Mouse (Mus musculus) layer of hippocampus, postnatal 36 days (tissue): ENCODE results near the gene Zdhhc5. TPM values are rescaled to one million over a fixed set of nuclear protein-coding genes. Genes with fewer than 3 reads are reported as not detected.
A peak's percentile ranks its signal among the peaks of the same experiment; 100 is the strongest.

Experiments
- DNase-seq, 2 experiments: peaks; one replicate each; pipeline ENCODE4 v3.0.0; 2022
- total RNA-seq, 2 experiments: library from RNA; stranded (reverse); gene quantifications; 2 replicates each; pipeline ENCODE4 v1.2.3; 2021

The Zdhhc5 gene
- total RNA-seq, result 10 to 100 TPM; 37.1 to 38.9 TPM

GRCm38 (mm10) chr2:84714811-84715561, at the start of gene Zdhhc5:
Gene Zdhhc5 (minus strand): TSS chr2:84715180.
- DNase-seq, result peak; percentile 97

DNA sequence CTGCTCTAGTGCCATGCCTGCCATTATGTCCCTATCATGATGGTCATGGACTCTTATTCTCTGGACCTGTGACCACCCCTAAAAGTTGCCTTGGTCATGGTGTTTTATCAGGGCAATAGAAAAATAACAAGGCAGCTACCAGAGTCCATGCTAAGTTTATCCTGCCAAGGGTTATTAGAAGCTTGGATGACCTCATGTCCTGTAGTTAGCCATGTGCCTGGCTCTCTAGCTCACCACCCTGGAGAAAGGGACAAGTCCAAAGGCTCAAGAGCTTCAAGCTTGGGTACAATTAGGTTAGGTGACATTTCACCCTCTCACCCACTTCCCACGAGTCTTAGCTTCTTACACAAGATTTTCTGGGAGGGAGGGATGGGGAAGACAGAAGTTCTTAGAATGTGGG, 47.8 kb upstream of the Zdhhc5 start:
- no peak for DNase-seq

- no peak for DNase-seq
Measured at GRCm38 (mm10) chr2:84762295-84762694, 47.3 kb upstream of the Zdhhc5 start.

GRCm38 (mm10) chr2:84761840-84762239, 46.9 kb upstream of the Zdhhc5 start:
- no peak for DNase-seq

GRCm38 (mm10) chr2:84761309-84761708, 46.3 kb upstream of the Zdhhc5 start:
- DNase-seq, result no peak

- DNase-seq, result no peak
Measured at GRCm38 (mm10) chr2:84760777-84761176, 45.8 kb upstream of the Zdhhc5 start.

GRCm38 (mm10) chr2:84758542-84759127, 43.7 kb upstream of the Zdhhc5 start:
- DNase-seq, result no peak

DNA sequence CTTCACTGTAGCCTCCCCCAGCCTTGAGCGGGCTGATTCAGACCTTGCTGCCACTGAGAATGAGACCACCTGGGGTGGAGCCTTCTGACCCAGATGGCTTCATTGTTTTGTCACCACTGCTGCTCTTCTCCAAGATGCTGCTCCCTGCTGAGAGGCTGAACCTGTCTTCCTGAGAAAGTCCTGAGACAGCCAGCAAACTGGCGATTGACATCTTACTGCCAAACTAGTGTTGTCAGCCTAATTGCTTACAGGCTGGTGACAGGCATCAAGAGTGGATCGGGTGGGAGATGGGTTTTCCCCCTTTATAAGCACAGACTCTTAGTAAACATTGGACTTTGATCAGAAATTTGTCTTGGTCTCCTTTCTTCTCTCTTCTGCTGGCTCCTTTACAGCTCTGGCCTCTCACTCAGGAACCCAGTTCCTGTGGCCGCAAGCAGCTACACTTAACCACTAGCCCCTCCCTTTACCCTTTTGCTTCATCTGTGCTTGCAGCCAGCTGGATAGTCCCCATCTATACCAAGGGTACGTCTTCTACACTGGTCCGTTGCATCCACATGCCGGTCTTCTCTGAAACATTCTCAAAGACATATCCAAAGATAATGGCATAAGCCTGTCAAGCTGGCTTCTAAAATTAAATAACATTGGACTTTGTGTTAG, 42.2 kb upstream of the Zdhhc5 start:
- DNase-seq, result no peak

- no peak for DNase-seq
Measured at GRCm38 (mm10) chr2:84756245-84756644, 41.3 kb upstream of the Zdhhc5 start.

- no peak for DNase-seq
Measured at GRCm38 (mm10) chr2:84750115-84750514, 35.1 kb upstream of the Zdhhc5 start.

GRCm38 (mm10) chr2:84744126-84744525, 29.1 kb upstream of the Zdhhc5 start:
- no peak for DNase-seq

- DNase-seq, result peak; percentile 55 to 58
Measured at GRCm38 (mm10) chr2:84743561-84743960, 28.6 kb upstream of the Zdhhc5 start, which contains the start of gene Gm19426. Gene Gm19426 (minus strand): TSS chr2:84743655.

- peak in 1 of 2 experiments; percentile 28 for DNase-seq
Measured at GRCm38 (mm10) chr2:84742451-84743283, 27.7 kb upstream of the Zdhhc5 start.

DNA sequence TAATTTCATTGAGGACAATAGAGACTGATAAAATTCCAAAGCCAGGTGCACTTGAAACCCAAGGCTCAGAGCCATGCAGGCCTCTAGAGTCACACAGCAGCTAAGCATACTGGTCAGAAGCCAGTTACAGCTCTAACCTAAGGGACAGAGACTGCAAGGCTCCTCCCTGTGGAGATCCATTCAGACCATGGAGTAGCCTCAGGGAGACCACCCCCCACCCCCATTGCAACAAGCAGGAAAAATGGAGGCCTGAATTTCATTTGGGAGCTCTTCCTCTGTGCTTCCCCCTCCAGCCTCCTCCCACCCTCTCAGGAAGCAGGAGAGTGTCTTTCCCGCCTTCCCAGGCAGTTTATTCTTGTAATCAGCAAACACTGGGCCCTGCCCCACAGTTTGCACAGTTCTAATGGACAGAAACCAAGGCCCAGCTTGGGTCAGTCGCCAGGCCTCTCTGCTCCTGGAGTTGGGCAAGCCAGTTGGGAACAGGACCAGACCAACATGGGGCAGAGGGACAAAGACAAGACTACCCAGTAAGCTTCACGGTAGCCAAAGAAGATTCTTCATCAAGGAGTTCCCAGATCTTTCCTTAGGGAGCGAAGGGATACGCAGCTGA, 27.0 kb upstream of the Zdhhc5 start:
- DNase-seq, result no peak

DNA sequence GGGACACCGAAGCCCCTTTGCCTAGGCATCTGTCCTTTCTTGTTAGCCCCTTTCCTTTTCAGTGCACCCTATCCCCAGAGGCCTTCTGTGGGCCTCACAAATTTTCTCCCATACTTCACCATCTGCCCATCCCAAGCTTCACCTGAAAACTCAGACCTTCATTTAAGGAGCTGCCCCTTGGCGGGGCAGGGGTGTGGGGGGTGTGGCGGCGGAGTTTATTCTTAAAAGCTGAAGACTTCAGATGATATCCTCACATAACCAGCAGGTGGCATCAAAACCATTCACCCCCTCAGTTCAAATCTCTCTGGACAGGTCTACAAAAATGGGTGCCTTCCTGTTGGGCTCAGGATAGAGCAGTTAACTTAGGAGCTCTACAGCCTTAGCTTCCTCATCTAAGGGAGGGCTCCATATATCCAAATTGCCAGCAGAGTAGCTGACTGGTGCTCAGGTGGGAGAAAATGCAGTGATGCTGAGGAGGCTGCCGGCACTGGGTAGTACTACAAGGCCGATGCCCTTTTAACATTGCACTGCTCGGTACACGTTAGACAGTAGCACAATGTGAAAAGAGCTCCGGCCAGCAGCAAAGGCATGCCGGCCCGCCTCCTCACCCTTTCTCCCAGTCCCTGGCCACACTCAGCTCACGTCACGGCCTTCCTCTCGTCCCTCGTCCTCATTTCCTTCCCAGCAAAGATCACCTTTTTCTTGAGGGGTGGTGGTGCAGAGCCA, 25.8 kb upstream of the Zdhhc5 start:
- DNase-seq, result no peak

GRCm38 (mm10) chr2:84738271-84738911, 23.4 kb upstream of the Zdhhc5 start:
- no peak for DNase-seq

DNA sequence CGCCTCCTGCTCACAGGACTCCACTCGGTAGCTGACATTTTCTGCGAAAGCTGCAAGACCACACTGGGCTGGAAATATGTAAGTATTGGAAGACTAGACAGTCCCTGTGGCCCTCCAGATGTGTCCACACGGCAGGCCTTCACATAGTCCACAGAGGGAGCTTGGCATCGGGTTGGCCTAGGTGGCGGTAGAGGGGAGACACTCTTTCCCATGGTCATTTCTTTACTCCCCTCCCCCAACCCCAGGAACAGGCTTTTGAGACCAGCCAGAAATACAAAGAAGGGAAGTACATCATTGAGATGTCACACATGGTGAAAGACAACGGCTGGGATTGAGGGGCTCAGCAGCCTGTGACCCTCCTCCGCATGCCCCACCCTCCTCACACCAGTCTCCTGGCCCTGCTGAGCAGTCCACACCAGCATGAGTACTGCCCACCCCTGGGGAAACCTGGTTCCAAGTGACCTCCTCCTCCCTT, 22.5 kb upstream of the Zdhhc5 start:
- no peak for DNase-seq

DNA sequence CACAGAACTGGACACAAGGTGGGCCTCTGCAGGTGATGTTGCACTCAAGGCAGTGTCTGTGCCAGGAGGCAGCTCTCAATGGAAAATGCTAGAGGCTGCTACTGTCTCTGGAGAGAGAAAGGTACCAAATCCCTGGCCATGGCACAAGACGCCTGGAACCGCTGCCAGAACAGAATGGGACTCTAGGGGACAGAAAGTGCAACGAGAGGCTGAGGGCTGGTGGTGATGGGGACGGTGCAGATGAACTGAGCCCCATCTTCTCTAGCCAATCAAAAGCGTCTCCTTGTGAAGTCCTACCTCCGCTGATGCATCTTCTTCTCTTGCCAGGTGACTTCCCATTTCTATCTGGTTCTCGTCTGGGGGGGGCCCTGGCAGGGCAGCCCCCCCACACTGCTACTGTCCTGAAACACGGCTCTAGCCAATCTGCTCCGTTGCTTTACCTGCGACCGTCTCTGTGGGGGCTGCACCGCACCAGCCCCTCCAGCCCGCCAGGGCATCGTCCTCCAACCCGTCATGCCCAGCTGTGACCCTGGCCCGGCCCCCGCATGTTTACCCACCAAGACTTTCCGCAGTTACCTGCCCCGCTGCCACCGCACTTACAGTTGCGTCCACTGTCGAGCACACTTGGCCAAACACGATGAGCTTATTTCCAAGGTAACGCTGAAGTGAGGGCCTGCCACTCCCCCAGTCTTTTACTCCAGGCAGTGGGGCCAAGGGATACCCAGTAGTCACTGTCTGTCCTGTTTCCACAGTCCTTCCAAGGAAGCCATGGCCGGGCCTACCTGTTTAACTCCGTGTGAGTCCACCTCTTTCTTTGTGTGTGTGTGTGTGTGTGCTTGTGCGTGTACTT, 21.6 kb upstream of the Zdhhc5 start:
- no peak for DNase-seq

DNA sequence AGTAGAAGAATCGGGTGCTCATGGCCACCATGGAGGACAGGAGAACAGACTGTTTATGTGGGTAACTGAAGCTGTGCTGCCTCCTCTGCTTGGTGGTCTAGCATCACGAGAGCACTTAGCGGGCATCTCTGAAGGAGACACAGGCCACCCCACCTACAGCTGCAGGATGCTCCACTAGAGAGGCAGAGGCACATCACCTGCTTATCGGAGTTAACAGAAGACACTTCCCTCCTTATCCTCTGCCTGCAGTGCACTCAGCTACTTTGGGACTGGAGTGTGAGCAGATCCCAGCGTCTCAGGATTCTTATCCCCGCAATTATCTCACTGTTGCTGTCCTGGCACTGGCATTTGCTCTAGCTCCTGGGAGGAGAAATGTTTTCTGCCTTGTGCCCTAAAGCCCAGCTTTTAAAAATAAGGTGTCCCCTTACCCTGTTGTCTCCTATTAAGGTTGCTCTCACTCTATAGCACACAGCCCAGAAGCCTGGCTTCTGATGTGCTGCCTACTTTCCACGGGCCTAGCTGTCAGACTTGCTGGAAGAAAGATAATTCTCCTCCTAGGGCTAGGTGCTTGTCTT, 20.5 kb upstream of the Zdhhc5 start:
- DNase-seq, result no peak

GRCm38 (mm10) chr2:84734919-84735318, 19.9 kb upstream of the Zdhhc5 start:
- DNase-seq, result no peak
